Comparison of ENCODE assay signal across 9 mouse cellular contexts in genomic region chr1:180335513-180336375, GRCm38 (mm10). TPM values are rescaled to one million over a fixed set of nuclear protein-coding genes. Genes with fewer than 3 reads are reported as not detected.
A peak's percentile ranks its signal among the peaks of the same experiment; 100 is the strongest.
DNase-seq lines count a peak whose midpoint lies in the region; ATAC-seq and TF ChIP-seq lines count a peak whose summit lies in the region.
"Had no signal": no experiment of that assay in that cellular context is flagged by ENCODE, and none has a peak within 500 bp of the region (broad histone marks: within the 10 kb centered on the region; RNA-seq: fewer than 3 reads in every experiment).

No protein-coding gene starts in this region.

- H3K4me3 ChIP-seq in heart, embryonic 14.5 days (ENCODE audit: control insufficient read depth in 1 of 2, insufficient read depth in 1 of 2, low read depth in 1 of 2, low read length in 2 of 2) = 0 out of 4 replicates have a peak overlapping the region, but pooled peaks of 1 of the 2 experiments have one; percentile 0
- H3K4me3 ChIP-seq in heart, embryonic 10.5 days = no peak overlapping the region
- H3K4me3 ChIP-seq in neural tube, embryonic 12.5 days = no peak overlapping the region
- no peak overlapping the region; the same call in 1 of the 2 replicates for H3K4me3 ChIP-seq in stomach, postnatal 0 days (ENCODE audit: low read depth, low read length)
- H3K4me3 ChIP-seq: midbrain, embryonic 13.5 days had no signal

- no peak overlapping the region for H3K27ac ChIP-seq in heart, embryonic 14.5 days (replicated peaks in 1 of 2; ENCODE audit: control insufficient read depth in 1 of 2, insufficient read depth in 1 of 2, low read depth in 2 of 2, low read length in 2 of 2)
- H3K27ac ChIP-seq in heart, embryonic 10.5 days = no peak overlapping the region
- H3K27ac ChIP-seq in neural tube, embryonic 12.5 days = no peak overlapping the region
- H3K27ac ChIP-seq in stomach, postnatal 0 days (replicated peaks) = no peak overlapping the region
- H3K27ac ChIP-seq: midbrain, embryonic 13.5 days had no signal

- no peaks in the 10 kb centered on the region for H3K9me3 ChIP-seq in heart, embryonic 14.5 days (ENCODE audit: control insufficient read depth, low read length)
- H3K9me3 ChIP-seq in heart, embryonic 10.5 days = no peaks in the 10 kb centered on the region
- no peaks in the 10 kb centered on the region for H3K9me3 ChIP-seq in neural tube, embryonic 12.5 days
- no peaks in the 10 kb centered on the region for H3K9me3 ChIP-seq in stomach, postnatal 0 days (ENCODE audit: control insufficient read depth, low read length)
- H3K9me3 ChIP-seq: midbrain, embryonic 13.5 days had no signal

- WGBS in heart, embryonic 14.5 days = 74% methylated on average over 12 of the region's 12 CpGs
- WGBS in heart, embryonic 10.5 days = 75% methylated on average over 12 of the region's 12 CpGs
- 81% methylated on average over 12 of the region's 12 CpGs for WGBS in neural tube, embryonic 12.5 days
- WGBS in stomach, postnatal 0 days = 74% methylated on average over 12 of the region's 12 CpGs

- no peak overlapping the region for H3K9ac ChIP-seq in heart, embryonic 14.5 days (ENCODE audit: low read length)
- H3K9ac ChIP-seq in neural tube, embryonic 12.5 days = no peak overlapping the region
- no peak overlapping the region for H3K9ac ChIP-seq in stomach, postnatal 0 days (ENCODE audit: low read length)
- H3K9ac ChIP-seq: midbrain, embryonic 13.5 days had no signal

- DNase-seq in heart, embryonic 10.5 days (ENCODE audit: low spot score) = no peak
- no peak for DNase-seq in neural tube, embryonic 10.5 days (ENCODE audit: extremely low spot score, low spot score)
- DNase-seq in kidney, postnatal 10 days = peak; percentile 39
- no peak for DNase-seq in stomach, postnatal 0 days (ENCODE audit: low spot score)
- no peak for DNase-seq in adrenal gland, postnatal 10 days
- no peak for DNase-seq in cerebellum, adult 8-10 months

- H3K4me1 ChIP-seq in heart, embryonic 14.5 days (ENCODE audit: control insufficient read depth in 2 of 2, insufficient read depth in 2 of 2, low read length in 2 of 2) = peaks cover 18 to 28% of the 10 kb centered on the region in 2 experiments
- peaks cover 41% of the 10 kb centered on the region for H3K4me1 ChIP-seq in heart, embryonic 10.5 days
- peaks cover 31% of the 10 kb centered on the region for H3K4me1 ChIP-seq in neural tube, embryonic 12.5 days
- H3K4me1 ChIP-seq in stomach, postnatal 0 days (replicated peaks; ENCODE audit: control insufficient read depth, insufficient read depth) = peaks cover 8% of the 10 kb centered on the region; the same call in 1 of the 2 replicates

- no peak for TF ChIP-seq CTCF in stomach, postnatal 0 days (IDR thresholded peaks at IDR 0.05; ENCODE audit: low read depth)

- peaks cover 17% of the 10 kb centered on the region for H3K36me3 ChIP-seq in heart, embryonic 14.5 days (ENCODE audit: control insufficient read depth, insufficient read depth, low read length)
- H3K36me3 ChIP-seq in heart, embryonic 10.5 days = peaks cover 10% of the 10 kb centered on the region; the same call in 1 of the 2 replicates
- H3K36me3 ChIP-seq in neural tube, embryonic 12.5 days = no peaks in the 10 kb centered on the region
- no peaks in the 10 kb centered on the region; the same call in 1 of the 2 replicates for H3K36me3 ChIP-seq in stomach, postnatal 0 days (ENCODE audit: control insufficient read depth, insufficient read depth, low read length)
- H3K36me3 ChIP-seq: midbrain, embryonic 13.5 days had no signal

- H3K4me2 ChIP-seq in heart, embryonic 14.5 days (ENCODE audit: low read length) = peak overlapping the region; percentile 98
- 0 out of 2 replicates have a peak overlapping the region, but pooled peaks have one; percentile 99 for H3K4me2 ChIP-seq in neural tube, embryonic 12.5 days (replicated peaks)
- H3K4me2 ChIP-seq in stomach, postnatal 0 days (replicated peaks; ENCODE audit: low read depth) = peak overlapping the region; percentile 90
- H3K4me2 ChIP-seq: midbrain, embryonic 13.5 days had no signal

- no peak for ATAC-seq in heart, embryonic 14.5 days (ENCODE audit: insufficient number of reproducible peaks, insufficient read depth, low FRiP score, low read depth)
- no peak for ATAC-seq in neural tube, embryonic 12.5 days (ENCODE audit: low FRiP score, low read depth)
- ATAC-seq in stomach, postnatal 0 days (ENCODE audit: low FRiP score, low TSS enrichment) = no peak
- ATAC-seq: midbrain, embryonic 13.5 days had no signal

- TF ChIP-seq EP300 in stomach, postnatal 0 days (optimal IDR thresholded peaks at IDR 0.05) = no peak

- H3K27me3 ChIP-seq in heart, embryonic 14.5 days (ENCODE audit: control insufficient read depth, insufficient read depth, low read length) = peaks cover 11% of the 10 kb centered on the region
- H3K27me3 ChIP-seq in heart, embryonic 10.5 days (ENCODE audit: insufficient read depth, poor library complexity, severe bottlenecking) = peaks cover 67% of the 10 kb centered on the region
- peaks cover 29% of the 10 kb centered on the region for H3K27me3 ChIP-seq in neural tube, embryonic 12.5 days (replicated peaks)
- H3K27me3 ChIP-seq in stomach, postnatal 0 days (ENCODE audit: control insufficient read depth, insufficient read depth, low read length) = no peaks in the 10 kb centered on the region

RNA-seq across cellular contexts. Expression of gene Itpkb, which starts 5.5 kb away (rescaled TPM):
- 5.5 and 5.6 TPM in 2 replicates for polyA plus RNA-seq in heart, embryonic 14.5 days (2014; fragmentation: Nextera tagmentation; extraction: Ambion mirVana)
- polyA plus RNA-seq in heart, embryonic 10.5 days (2016; fragmentation: Nextera tagmentation; extraction: Ambion mirVana) = 4.0 and 4.6 TPM in 2 replicates
- polyA plus RNA-seq in neural tube, embryonic 12.5 days (2016; fragmentation: Nextera tagmentation; extraction: Ambion mirVana) = 5.4 and 5.5 TPM in 2 replicates
- 3.7 and 4.0 TPM in 2 replicates for polyA plus RNA-seq in stomach, postnatal 0 days (2015; fragmentation: Nextera tagmentation; extraction: Ambion mirVana)
- total RNA-seq in adrenal gland, postnatal 10 days (2021) = 10 to 100 TPM; 59.2 to 73.0 TPM
